Mouse (Mus musculus) forebrain, embryonic 12.5 days (tissue): ENCODE results near the gene Clcn2. TPM values are rescaled to one million over a fixed set of nuclear protein-coding genes. Genes with fewer than 3 reads are reported as not detected.

Experiments used
- ATAC-seq: fragments of 200-750 bp; cut with Nextera tagmentation; 2 replicates; pipeline ENCODE4 v1.8.0; 2017; ENCODE audit warnings: moderate TSS enrichment; ENCODE audit not compliant: low FRiP score
- H3K27ac ChIP-seq: fragments of 300-500 bp; sonication (generic); 2 replicates; pipeline ENCODE4 v1.5.1; 2016; ENCODE audit warnings: mild to moderate bottlenecking
- H3K27me3 ChIP-seq: fragments of 300-500 bp; sonication (generic); 2 replicates; pipeline ENCODE4 v1.6.1; 2016; ENCODE audit warnings: mild to moderate bottlenecking
- H3K36me3 ChIP-seq: fragments of 300-500 bp; sonication (generic); replicated peaks from 2 replicates; pipeline ENCODE4 v1.6.1; 2016; ENCODE audit warnings: mild to moderate bottlenecking
- H3K4me1 ChIP-seq: fragments of 300-500 bp; sonication (generic); 2 replicates; pipeline ENCODE4 v1.6.1; 2016
- H3K4me2 ChIP-seq: fragments of 300-500 bp; sonication (generic); 2 replicates; pipeline ENCODE4 v1.6.1; 2016; ENCODE audit warnings: mild to moderate bottlenecking, moderate library complexity
- H3K4me3 ChIP-seq: fragments of 300-500 bp; sonication (generic); replicated peaks from 2 replicates; pipeline ENCODE4 v1.5.1; 2016; ENCODE audit warnings: mild to moderate bottlenecking
- H3K9ac ChIP-seq: fragments of 300-500 bp; sonication (generic); 2 replicates; pipeline ENCODE4 v1.6.1; 2016; ENCODE audit warnings: mild to moderate bottlenecking
- H3K9me3 ChIP-seq: fragments of 300-500 bp; sonication (generic); 2 replicates; pipeline ENCODE4 v1.6.1; 2016
- WGBS: fragments of 180-500 bp; shearing (Covaris S2); methylation state at CpG from one replicate; pipeline ENCODE4 v1.1.7; 2016; 5-methylcytosine and 5-hydroxymethylcytosine counted together
- polyA plus RNA-seq: library from polyadenylated mRNA; unstranded; fragments of >200 nt; fragmentation: Nextera tagmentation; extraction: Ambion mirVana; gene quantifications from 2 replicates; pipeline ENCODE4 v1.2.1, GENCODE M21; 2016

The Clcn2 gene
- 18.8 and 23.5 TPM in 2 replicates for polyA plus RNA-seq

DNA sequence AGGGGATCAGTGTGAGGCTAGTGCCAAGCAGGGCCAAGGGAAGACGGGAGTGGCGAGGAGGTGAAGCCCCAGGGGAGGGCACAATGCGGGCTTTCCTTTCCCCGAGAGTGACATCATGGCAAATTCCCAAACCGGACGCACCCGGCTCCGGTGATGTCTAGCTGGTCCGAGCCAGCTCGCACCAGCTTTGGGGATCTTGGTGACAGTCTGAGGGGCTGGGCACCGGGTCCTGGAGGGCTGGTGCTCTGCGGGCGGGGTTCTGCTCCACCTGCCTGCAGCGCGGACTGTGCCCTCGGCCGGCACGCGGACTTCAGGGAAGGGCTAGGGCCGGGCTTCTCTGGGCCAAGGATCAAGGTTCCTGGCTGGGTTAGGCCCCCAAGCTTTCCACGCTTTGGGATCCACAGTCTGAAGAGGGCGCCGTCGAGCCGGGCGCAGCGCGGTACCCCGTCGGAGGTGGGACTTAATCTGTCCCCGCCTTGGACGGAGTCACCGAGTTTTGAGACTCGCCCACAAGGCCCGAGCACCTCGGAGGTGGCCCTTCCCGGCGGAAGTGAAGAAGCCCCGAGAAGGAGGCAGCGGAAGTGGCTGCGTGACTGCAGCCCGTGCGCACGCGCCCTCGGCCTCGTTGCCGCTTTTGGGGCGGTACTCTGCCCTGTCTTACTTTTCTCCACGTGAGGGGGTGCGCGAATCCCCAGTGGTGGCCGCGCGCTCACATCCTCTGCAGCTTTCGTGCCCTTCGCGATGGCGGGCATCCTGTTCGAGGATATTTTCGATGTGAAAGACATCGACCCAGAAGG lies at the start of gene Clcn2, which contains the start of gene Polr2h:
Gene Clcn2 (minus strand): TSS at position 566 of the 797 bp plus-strand sequence.
Gene Polr2h (plus strand): TSS at position 485 of the 797 bp plus-strand sequence.
- peak within 1 kb of the TSS; percentile 65 for H3K4me3 ChIP-seq
- peaks cover 43% of the 10 kb centered on the region for H3K4me1 ChIP-seq
- H3K36me3 ChIP-seq, result peaks cover 23% of the 10 kb centered on the region
- no peaks in the 10 kb centered on the region for H3K9me3 ChIP-seq
- H3K9ac ChIP-seq, result peak within 1 kb of the TSS; percentile 75
- H3K4me2 ChIP-seq, result peak within 1 kb of the TSS; percentile 86
- ATAC-seq, result peak; percentile 81
- H3K27ac ChIP-seq, result peak within 1 kb of the TSS; percentile 92
- WGBS, result under 1% methylated on average over 62 of the region's 62 CpGs
- no peaks in the 10 kb centered on the region for H3K27me3 ChIP-seq

DNA sequence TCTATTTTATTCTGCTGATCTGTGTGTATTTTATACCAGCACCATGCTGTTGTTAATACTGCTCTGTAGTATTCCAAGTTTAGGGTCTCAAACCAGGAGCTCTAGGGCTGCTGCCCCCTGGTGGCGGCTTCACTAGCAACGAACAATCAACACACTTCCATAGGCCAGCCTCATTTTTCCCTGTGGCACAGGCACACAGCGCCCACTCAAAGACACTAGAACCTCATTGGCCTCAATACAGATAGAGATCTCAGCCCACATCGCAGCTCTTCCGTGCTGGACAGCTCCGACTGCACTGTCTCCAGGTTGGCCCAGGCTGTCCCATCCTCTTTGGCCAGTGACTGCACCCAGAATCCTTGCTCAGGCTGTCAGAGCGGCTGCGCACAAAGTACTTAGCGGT lies 47.7 kb upstream of the Clcn2 start:
- no peaks in the 10 kb centered on the region for H3K9me3 ChIP-seq
- H3K27ac ChIP-seq, result no peak overlapping the region
- no peaks in the 10 kb centered on the region for H3K4me1 ChIP-seq
- no peaks in the 10 kb centered on the region for H3K36me3 ChIP-seq
- no peak for ATAC-seq
- no peak overlapping the region for H3K9ac ChIP-seq
- no peaks in the 10 kb centered on the region for H3K27me3 ChIP-seq
- H3K4me3 ChIP-seq, result no peak overlapping the region
- WGBS, result 50% methylated on average over 9 of the region's 9 CpGs
- H3K4me2 ChIP-seq, result no peak overlapping the region

DNA sequence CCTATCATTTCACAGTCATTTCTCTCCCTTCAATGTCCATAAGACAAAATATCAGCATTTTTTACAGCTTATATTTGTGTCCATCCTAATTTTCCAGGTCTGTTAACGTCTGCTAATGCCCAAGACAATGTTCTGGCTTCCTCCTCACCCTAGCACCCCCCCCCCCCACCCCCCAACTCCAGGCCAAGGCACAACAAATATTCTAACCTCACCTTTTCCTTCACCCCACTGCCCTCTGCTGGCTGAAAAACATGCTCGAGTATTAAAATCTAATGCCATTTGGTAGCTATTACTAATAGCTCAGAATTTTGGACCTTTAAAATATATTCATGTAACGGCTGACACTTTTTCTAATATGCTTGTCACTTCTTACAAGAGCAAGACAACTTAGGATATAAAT lies 44.1 kb upstream of the Clcn2 start:
- Histone ChIP-seq H3K4me3 (no peak overlapping the region), H3K9me3 (no peaks in the 10 kb centered on the region), H3K27ac (no peak overlapping the region), H3K27me3 (no peaks in the 10 kb centered on the region), H3K36me3 (no peaks in the 10 kb centered on the region), H3K4me1 (no peaks in the 10 kb centered on the region), H3K9ac (no peak overlapping the region), H3K4me2 (no peak overlapping the region)
- no peak for ATAC-seq
- WGBS, result 15% methylated on average over 3 of the region's 3 CpGs

DNA sequence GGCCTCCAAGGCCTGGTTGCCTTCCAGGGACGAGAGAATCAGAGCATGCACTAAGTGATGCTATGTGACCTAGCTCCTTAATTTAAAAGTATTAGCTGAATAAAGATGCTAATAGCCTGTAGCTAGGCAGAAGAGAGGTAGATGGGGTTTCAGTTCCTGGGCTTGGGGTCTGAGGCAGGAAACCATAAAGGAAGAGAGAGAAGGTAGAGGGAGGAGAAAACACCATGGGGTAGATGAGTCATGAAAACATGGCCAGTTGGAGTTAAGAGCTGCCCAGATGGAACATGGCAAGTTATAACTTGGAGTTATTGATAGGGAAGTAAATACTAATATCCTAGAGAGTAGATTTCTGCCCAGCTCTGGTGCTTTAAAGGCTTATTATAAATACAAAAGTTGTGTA lies 39.8 kb upstream of the Clcn2 start:
- no peaks in the 10 kb centered on the region for H3K9me3 ChIP-seq
- H3K27ac ChIP-seq, result no peak overlapping the region
- H3K4me1 ChIP-seq, result no peaks in the 10 kb centered on the region
- H3K4me2 ChIP-seq, result no peak overlapping the region
- no peak overlapping the region for H3K9ac ChIP-seq
- WGBS, result 74% methylated on average over 1 of the region's 1 CpGs
- no peak overlapping the region for H3K4me3 ChIP-seq
- H3K36me3 ChIP-seq, result no peaks in the 10 kb centered on the region
- H3K27me3 ChIP-seq, result no peaks in the 10 kb centered on the region
- no peak for ATAC-seq

DNA sequence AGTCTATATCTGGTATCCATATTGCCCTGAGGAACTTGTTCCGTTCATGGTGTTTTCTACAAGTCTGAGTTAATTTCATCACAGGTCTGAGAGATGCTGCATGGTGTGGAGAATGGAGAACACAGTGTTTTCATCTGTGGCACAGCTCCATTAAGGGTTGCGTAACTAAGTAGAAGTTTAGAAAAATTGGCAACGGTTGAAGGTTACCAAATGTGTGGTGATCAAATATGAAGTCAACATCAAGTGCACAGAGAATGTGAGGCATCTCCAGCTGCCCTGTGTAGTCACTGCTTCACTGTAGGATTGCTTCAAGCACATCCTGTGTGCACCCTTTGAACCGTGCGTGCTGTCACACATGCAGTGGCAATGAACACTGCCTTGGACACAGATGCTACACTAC lies 38.5 kb upstream of the Clcn2 start:
- ATAC-seq, result no peak
- Histone ChIP-seq H3K4me3 (no peak overlapping the region), H3K9me3 (no peaks in the 10 kb centered on the region), H3K27ac (no peak overlapping the region), H3K4me1 (no peaks in the 10 kb centered on the region), H3K9ac (no peak overlapping the region), H3K4me2 (no peak overlapping the region), H3K27me3 (no peaks in the 10 kb centered on the region), H3K36me3 (no peaks in the 10 kb centered on the region)
- 93% methylated on average over 5 of the region's 5 CpGs for WGBS

DNA sequence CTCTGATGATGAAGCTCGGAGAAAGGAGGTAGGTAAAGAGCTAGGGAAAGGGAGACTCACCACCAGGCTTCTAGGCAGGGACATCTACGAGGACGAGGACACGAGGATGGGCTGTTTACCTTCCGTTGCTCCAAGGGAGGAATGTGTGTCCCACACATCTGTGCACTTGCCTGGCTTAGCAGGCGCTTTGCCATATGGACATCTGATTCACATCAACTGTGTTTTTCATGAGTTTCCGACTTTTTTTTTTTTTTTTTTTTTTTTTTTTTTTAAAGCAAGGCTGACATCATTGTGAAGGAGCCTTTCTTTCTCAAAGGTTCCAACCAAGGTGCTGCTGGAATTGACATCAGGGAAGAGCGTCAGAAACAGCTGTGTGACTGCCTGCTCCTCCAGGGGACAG lies 33.0 kb upstream of the Clcn2 start:
- Histone ChIP-seq H3K27me3 (no peaks in the 10 kb centered on the region), H3K4me1 (no peaks in the 10 kb centered on the region), H3K9ac (no peak overlapping the region), H3K9me3 (0 out of 2 replicates have a peak, but pooled peaks cover 2% of the 10 kb centered on the region), H3K36me3 (no peaks in the 10 kb centered on the region), H3K4me3 (no peak overlapping the region), H3K27ac (no peak overlapping the region), H3K4me2 (no peak overlapping the region)
- ATAC-seq, result no peak
- 64% methylated on average over 8 of the region's 8 CpGs for WGBS

DNA sequence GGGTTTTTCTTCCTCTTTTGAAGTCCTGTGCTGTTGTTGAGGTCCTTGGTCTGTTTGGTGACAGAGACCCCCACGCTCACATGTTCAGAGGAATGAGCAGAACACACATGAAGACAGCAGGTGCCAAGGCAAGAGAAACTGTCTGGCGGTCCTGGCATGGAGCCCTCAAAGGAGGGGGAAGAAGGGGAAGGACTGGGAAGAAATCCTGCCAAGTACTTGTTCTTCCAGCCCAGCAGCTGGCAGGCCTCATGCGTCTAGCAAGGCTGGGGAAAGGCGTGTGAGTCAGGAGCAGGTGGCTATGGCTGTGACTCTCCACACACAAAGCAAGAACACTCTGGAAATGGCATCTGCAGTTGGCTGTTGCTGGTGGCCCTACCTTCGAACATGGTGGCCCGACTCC lies 29.1 kb upstream of the Clcn2 start:
- Histone ChIP-seq H3K9me3 (0 out of 2 replicates have a peak, but pooled peaks cover 2% of the 10 kb centered on the region), H3K4me2 (no peak overlapping the region), H3K36me3 (no peaks in the 10 kb centered on the region; the same call in 1 of the 2 replicates), H3K4me1 (no peaks in the 10 kb centered on the region), H3K27me3 (no peaks in the 10 kb centered on the region), H3K27ac (0 out of 2 replicates have a peak overlapping the region, but pooled peaks have one; percentile 20), H3K4me3 (no peak overlapping the region), H3K9ac (no peak overlapping the region)
- 75% methylated on average over 6 of the region's 6 CpGs for WGBS
- no peak for ATAC-seq

DNA sequence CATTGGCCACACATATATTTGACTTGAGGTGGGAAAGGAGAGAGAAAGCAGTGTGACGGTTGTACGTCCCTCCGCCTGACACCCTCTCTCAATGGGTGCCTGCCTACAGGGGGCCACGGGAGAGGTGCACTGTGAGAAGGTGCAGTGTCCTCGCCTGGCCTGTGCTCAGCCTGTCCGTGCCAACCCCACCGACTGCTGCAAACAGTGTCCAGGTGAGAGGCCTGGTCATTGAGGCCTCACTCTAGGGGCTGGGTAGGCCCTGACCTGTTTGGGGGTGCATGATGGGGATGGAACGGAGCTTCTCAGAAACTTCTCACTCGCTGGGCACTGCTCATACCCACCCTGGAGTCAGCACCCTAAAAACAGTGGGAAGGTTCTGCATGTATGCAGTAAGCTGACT lies 22.3 kb upstream of the Clcn2 start:
- no peaks in the 10 kb centered on the region for H3K4me1 ChIP-seq
- WGBS, result 94% methylated on average over 9 of the region's 9 CpGs
- H3K27me3 ChIP-seq, result peaks cover 21% of the 10 kb centered on the region
- no peak for ATAC-seq
- no peaks in the 10 kb centered on the region; the same call in 1 of the 2 replicates for H3K36me3 ChIP-seq
- H3K4me3 ChIP-seq, result no peak overlapping the region
- H3K27ac ChIP-seq, result no peak overlapping the region
- H3K4me2 ChIP-seq, result no peak overlapping the region
- no peak overlapping the region for H3K9ac ChIP-seq
- H3K9me3 ChIP-seq, result no peaks in the 10 kb centered on the region

DNA sequence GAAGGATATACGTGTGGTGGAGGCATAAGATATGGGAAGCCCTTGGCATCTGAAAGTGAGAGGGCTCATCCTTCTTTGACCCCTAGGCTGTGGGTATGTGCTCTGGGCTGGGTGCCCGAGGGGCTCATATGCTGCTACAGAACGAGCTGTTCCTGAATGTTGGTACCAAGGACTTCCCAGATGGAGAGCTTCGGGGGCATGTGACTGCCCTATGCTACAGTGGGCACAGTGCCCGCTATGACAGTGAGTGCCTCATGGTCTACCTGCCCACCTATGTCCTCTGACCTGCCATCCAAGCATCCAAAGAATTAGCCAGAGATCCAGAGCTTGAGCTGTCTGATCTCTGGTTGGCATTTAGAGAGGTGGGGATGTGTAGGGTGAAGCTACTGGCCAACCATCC lies 19.3 kb upstream of the Clcn2 start:
- WGBS, result 87% methylated on average over 5 of the region's 5 CpGs

DNA sequence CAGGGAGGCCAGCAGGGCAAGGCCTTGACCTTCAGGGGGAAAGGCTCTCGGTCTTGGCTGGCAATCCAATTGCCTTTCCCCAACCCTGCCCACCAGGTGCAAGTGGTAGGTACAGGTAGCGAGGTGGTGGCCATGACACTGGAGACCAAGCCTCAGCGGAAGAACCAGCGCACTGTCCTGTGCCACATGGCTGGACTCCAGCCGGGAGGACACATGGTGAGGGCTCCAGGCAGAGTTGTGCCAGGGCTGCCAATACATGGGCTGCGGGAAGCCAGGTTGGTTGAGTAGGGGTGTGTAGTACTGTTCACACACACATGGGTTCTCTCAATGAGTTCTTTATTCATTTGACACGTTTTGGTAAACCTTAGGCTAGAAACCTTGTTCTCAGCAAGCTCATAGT lies 18.6 kb upstream of the Clcn2 start:
- Histone ChIP-seq H3K27me3 (peaks cover 42% of the 10 kb centered on the region), H3K36me3 (no peaks in the 10 kb centered on the region), H3K9me3 (no peaks in the 10 kb centered on the region), H3K9ac (no peak overlapping the region), H3K27ac (no peak overlapping the region), H3K4me2 (no peak overlapping the region), H3K4me3 (no peak overlapping the region), H3K4me1 (peaks cover 24% of the 10 kb centered on the region)
- 86% methylated on average over 7 of the region's 7 CpGs for WGBS
- ATAC-seq, result no peak

More for the DNA sequence above, 19.3 kb upstream of the Clcn2 start:
- no peaks in the 10 kb centered on the region for H3K9me3 ChIP-seq
- ATAC-seq, result no peak
- peaks cover 40% of the 10 kb centered on the region for H3K27me3 ChIP-seq
- H3K4me3 ChIP-seq, result no peak overlapping the region
- H3K9ac ChIP-seq, result no peak overlapping the region
- no peak overlapping the region for H3K27ac ChIP-seq
- no peak overlapping the region for H3K4me2 ChIP-seq
- H3K36me3 ChIP-seq, result no peaks in the 10 kb centered on the region; the same call in 1 of the 2 replicates
- peaks cover 24% of the 10 kb centered on the region for H3K4me1 ChIP-seq

DNA sequence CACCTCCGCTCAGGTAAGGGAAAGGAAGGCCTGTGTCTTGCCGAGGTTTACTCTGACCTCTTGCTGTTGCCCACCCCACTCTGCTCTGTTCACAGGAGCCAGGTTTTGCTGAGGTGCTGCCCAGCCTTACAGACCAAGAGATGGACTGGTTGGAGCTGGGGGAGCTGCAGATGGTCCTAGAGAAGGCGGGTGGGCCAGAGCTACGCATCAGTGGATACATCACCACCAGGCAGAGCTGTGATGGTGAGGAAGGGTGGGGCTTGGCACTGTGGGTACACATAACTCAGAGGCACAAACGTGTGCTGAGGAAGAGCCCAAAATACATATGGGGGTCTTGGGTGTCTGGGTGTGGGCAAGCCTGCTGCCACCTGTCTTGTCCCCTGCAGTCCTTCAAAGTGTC lies 18.1 kb upstream of the Clcn2 start:
- H3K4me1 ChIP-seq, result peaks cover 24% of the 10 kb centered on the region
- no peak overlapping the region for H3K4me2 ChIP-seq
- no peaks in the 10 kb centered on the region for H3K36me3 ChIP-seq
- H3K27ac ChIP-seq, result no peak overlapping the region
- no peaks in the 10 kb centered on the region for H3K9me3 ChIP-seq
- no peak for ATAC-seq
- WGBS, result 84% methylated on average over 5 of the region's 5 CpGs
- H3K4me3 ChIP-seq, result no peak overlapping the region
- H3K9ac ChIP-seq, result no peak overlapping the region
- H3K27me3 ChIP-seq, result peaks cover 42% of the 10 kb centered on the region

DNA sequence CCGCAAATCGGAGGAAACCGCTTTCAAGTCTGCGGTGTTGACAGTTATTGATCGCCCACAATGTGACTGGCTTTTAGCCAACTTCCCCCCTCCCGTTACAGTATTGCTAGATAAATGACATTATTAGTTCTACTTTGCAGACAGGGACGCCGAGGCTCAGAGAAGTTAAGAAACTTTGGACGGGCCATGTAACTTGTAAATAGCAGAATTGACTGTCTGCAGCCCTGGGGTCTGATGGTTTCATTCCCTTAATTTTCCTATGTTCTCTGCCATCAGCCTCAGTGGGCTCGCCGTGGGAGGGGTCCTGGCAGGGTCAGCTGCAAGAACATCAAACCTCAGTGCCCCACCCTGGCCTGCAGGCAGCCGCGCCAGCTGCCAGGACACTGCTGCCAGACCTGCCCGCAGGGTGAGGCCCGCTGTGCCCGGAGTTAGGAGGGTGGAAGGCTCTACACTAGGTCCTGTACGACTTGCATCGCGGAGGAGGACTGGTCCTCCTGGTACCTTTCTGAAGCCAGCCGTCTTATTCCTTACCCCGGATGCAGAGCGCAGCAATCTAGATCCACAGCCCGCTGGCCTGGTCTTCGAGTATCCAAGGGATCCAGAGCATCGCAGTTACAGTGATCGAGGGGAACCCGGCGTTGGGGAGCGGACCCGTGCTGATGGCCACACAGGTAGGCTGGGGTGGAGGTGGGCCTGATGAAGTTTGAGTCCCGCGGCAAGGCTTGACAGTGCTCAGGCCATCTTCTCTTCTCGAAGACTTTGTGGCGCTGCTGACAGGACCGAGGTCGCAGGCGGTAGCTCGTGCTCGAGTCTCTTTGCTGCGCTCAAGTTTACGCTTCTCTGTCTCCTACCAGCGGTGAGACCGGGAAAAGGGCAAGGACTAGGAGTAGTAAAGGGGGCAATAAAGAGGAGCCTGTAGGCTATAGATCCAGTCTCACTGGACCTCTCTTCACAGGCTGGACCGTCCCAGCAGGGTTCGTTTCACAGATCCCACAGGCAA lies 16.5 kb upstream of the Clcn2 start, which contains the start of gene Thpo:
Gene Thpo (minus strand): TSS at position 781 of the 1,000 bp plus-strand sequence.
- Histone ChIP-seq H3K36me3 (no peaks in the 10 kb centered on the region), H3K27me3 (peaks cover 50% of the 10 kb centered on the region), H3K4me1 (peaks cover 24% of the 10 kb centered on the region), H3K4me2 (peak within 1 kb of the TSS; percentile 97), H3K27ac (no peak within 1 kb of the TSS), H3K9me3 (no peaks in the 10 kb centered on the region), H3K9ac (peak within 1 kb of the TSS; percentile 88), H3K4me3 (peak within 1 kb of the TSS; percentile 71)
- WGBS, result 3% methylated on average over 45 of the region's 45 CpGs
- ATAC-seq, result no peak
